Comparison of ENCODE assay signal across 10 mouse cellular contexts in the genomic region with DNA sequence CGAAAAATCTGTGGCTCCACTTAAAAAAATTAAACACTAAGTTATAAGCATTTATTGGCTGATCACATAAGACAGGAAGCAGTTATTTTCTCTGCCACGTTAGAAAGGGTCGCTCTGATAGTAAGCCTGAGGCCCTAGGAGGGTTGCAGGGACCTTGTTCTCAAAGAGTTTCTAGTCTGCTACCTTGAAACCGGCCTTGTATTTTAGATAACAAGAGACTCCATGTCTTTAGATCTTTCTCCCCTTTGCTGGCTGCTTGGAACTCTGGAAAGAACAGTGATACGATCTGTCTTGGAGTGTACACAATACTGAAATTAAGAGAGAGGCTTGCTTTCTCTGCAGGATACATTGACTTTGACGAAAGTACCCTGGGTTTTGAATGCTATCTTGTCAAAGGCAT. TPM values are rescaled to one million over a fixed set of nuclear protein-coding genes. Genes with fewer than 3 reads are reported as not detected.
DNase-seq lines count a peak whose midpoint lies in the region; ATAC-seq and TF ChIP-seq lines count a peak whose summit lies in the region.
"Had no signal": no experiment of that assay in that cellular context is flagged by ENCODE, and none has a peak within 500 bp of the region (broad histone marks: within the 10 kb centered on the region; RNA-seq: fewer than 3 reads in every experiment).

No protein-coding gene starts in this region.

- TF ChIP-seq POLR2A in heart, adult 2 months (IDR thresholded peaks at IDR 0.05; ENCODE audit: insufficient read depth, low read depth, low read length): no peak

- TF ChIP-seq CTCF in heart, adult 2 months (IDR thresholded peaks at IDR 0.05): no peak
- TF ChIP-seq CTCF in E14TG2a.4 (conservative IDR thresholded peaks at IDR 0.05; ENCODE audit: low read length): no peak
- TF ChIP-seq CTCF in forebrain, postnatal 0 days (IDR thresholded peaks at IDR 0.05; ENCODE audit: low read depth): no peak

- TF ChIP-seq EP300 in heart, adult 2 months (IDR thresholded peaks at IDR 0.05; ENCODE audit: insufficient read depth, low read depth, low read length): no peak

- no peak overlapping the region for H3K27ac ChIP-seq in heart, adult 2 months
- H3K27ac ChIP-seq in forebrain, postnatal 0 days (ENCODE audit: low read depth, low read length): no peak overlapping the region
- H3K27ac ChIP-seq in liver, embryonic 16.5 days (ENCODE audit: low read length): peak overlapping the region; percentile 99

- no peak; the same call in 1 of the 2 replicates for ATAC-seq in forebrain, postnatal 0 days
- no peak for ATAC-seq in liver, embryonic 16.5 days (ENCODE audit: low read depth)

- H3K9me3 ChIP-seq in E14TG2a.4 (ENCODE audit: low read length): no peaks in the 10 kb centered on the region
- H3K9me3 ChIP-seq in forebrain, postnatal 0 days (ENCODE audit: low read length): no peaks in the 10 kb centered on the region
- no peaks in the 10 kb centered on the region for H3K9me3 ChIP-seq in liver, embryonic 16.5 days (replicated peaks; ENCODE audit: control insufficient read depth, low read length)

- no peak for DNase-seq in heart, adult 2 months
- no peak for DNase-seq in heart, postnatal 25 days (ENCODE audit: low spot score)
- DNase-seq in forebrain, postnatal 0 days: no peak
- DNase-seq in thymus, postnatal 10 days (ENCODE audit: low spot score in 2 of 2): no peak
- no peak for DNase-seq in Muller cell, postnatal 12 days (ENCODE audit: inconsistent ontology term)
- DNase-seq in spleen, adult 12 weeks (ENCODE audit: low spot score): no peak
- DNase-seq: cerebellum, adult 8-10 months had no signal

- WGBS in heart, adult 2 months: 58% methylated on average over 6 of the region's 6 CpGs
- WGBS in forebrain, postnatal 0 days: 22% methylated on average over 6 of the region's 6 CpGs
- 20% methylated on average over 6 of the region's 6 CpGs for WGBS in liver, embryonic 16.5 days (ENCODE audit: insufficient replicate concordance)

- H3K4me1 ChIP-seq in heart, adult 2 months (ENCODE audit: control insufficient read depth, insufficient read depth, low read length): peaks cover 2% of the 10 kb centered on the region
- peaks cover 26% of the 10 kb centered on the region for H3K4me1 ChIP-seq in E14TG2a.4 (replicated peaks; ENCODE audit: low read depth, low read length)
- H3K4me1 ChIP-seq in forebrain, postnatal 0 days (ENCODE audit: insufficient read depth): peaks cover 13% of the 10 kb centered on the region
- peaks cover 38% of the 10 kb centered on the region for H3K4me1 ChIP-seq in liver, embryonic 16.5 days (ENCODE audit: control insufficient read depth, low read depth, low read length)

- no peaks in the 10 kb centered on the region for H3K27me3 ChIP-seq in heart, adult 2 months (ENCODE audit: control insufficient read depth, insufficient read depth, low read length)
- H3K27me3 ChIP-seq in E14TG2a.4 (ENCODE audit: insufficient read depth, low read length): peaks cover 21% of the 10 kb centered on the region
- no peaks in the 10 kb centered on the region for H3K27me3 ChIP-seq in forebrain, postnatal 0 days (ENCODE audit: insufficient read depth, low read length)
- H3K27me3 ChIP-seq in liver, embryonic 16.5 days (ENCODE audit: control insufficient read depth, insufficient read depth, low read depth, low read length): no peaks in the 10 kb centered on the region

- no peaks in the 10 kb centered on the region for H3K79me2 ChIP-seq in heart, adult 2 months (replicated peaks; ENCODE audit: control insufficient read depth, insufficient read depth, low read length)

- no peaks in the 10 kb centered on the region for H3K36me3 ChIP-seq in heart, adult 2 months (ENCODE audit: control insufficient read depth, insufficient read depth, low read length)
- H3K36me3 ChIP-seq in E14TG2a.4 (ENCODE audit: insufficient read depth, low read length): no peaks in the 10 kb centered on the region
- no peaks in the 10 kb centered on the region for H3K36me3 ChIP-seq in forebrain, postnatal 0 days (ENCODE audit: insufficient read depth)
- peaks cover 7% of the 10 kb centered on the region; the same call in 1 of the 2 replicates for H3K36me3 ChIP-seq in liver, embryonic 16.5 days (ENCODE audit: control insufficient read depth, insufficient read depth)

- peak overlapping the region; percentile 88; the same call in 1 of the 2 replicates for H3K4me3 ChIP-seq in heart, adult 2 months
- H3K4me3 ChIP-seq in E14TG2a.4 (replicated peaks; ENCODE audit: low read length): peak overlapping the region; percentile 86; the same call in 1 of the 2 replicates
- H3K4me3 ChIP-seq in forebrain, postnatal 0 days (ENCODE audit: low read depth, low read length): peak overlapping the region; percentile 92
- H3K4me3 ChIP-seq in liver, embryonic 16.5 days (ENCODE audit: low read depth, low read length): peak overlapping the region; percentile 94

- peak overlapping the region; percentile 90 for H3K4me2 ChIP-seq in forebrain, postnatal 0 days (ENCODE audit: low read depth)
- peak overlapping the region; percentile 78 for H3K4me2 ChIP-seq in liver, embryonic 16.5 days (ENCODE audit: low read depth, low read length)

- intact Hi-C loops in heart, adult 2 months (cut with DNase I): no loop called here
- intact Hi-C loops in heart, postnatal 25 days (cut with DNase I): no loop called here

- no peak overlapping the region for H3K9ac ChIP-seq in heart, adult 2 months (ENCODE audit: low read depth, low read length)
- peak overlapping the region; percentile 83 for H3K9ac ChIP-seq in forebrain, postnatal 0 days
- H3K9ac ChIP-seq in liver, embryonic 16.5 days (ENCODE audit: low read depth, low read length): peak overlapping the region; percentile 97

RNA-seq across cellular contexts. Expression of gene Hebp1, which starts 0.9 kb away (rescaled TPM):
- total RNA-seq in heart, adult 2 months (2021): 10 to 100 TPM; 46.6 to 57.8 TPM
- 11.3 and 14.1 TPM in 2 replicates for polyA plus RNA-seq in heart, adult 2 months (2012; rRNA removed)
- 10 to 100 TPM; 40.0 to 43.4 TPM for total RNA-seq in heart, postnatal 25 days (2021)
- 10.2 and 11.1 TPM in 2 replicates for total RNA-seq in forebrain, postnatal 0 days (2014; rRNA removed)
- 6.7 and 8.5 TPM in 2 replicates for polyA plus RNA-seq in forebrain, postnatal 0 days (2015; fragmentation: Nextera tagmentation; extraction: Ambion mirVana)
- polyA plus RNA-seq in liver, embryonic 16.5 days (2015; fragmentation: Nextera tagmentation; extraction: Ambion mirVana): 133 and 134 TPM in 2 replicates

RNA-seq across cellular contexts. Expression of gene Fam234b, which starts 0.9 kb away (rescaled TPM):
- 1 to 10 TPM; 6.4 to 9.5 TPM for total RNA-seq in heart, adult 2 months (2021)
- 5.8 TPM in 2 replicates for polyA plus RNA-seq in heart, adult 2 months (2012; rRNA removed)
- total RNA-seq in heart, postnatal 25 days (2021): 1 to 10 TPM; 6.5 to 6.7 TPM
- 59.8 and 81.3 TPM in 2 replicates for total RNA-seq in forebrain, postnatal 0 days (2014; rRNA removed)
- 88.3 and 118 TPM in 2 replicates for polyA plus RNA-seq in forebrain, postnatal 0 days (2015; fragmentation: Nextera tagmentation; extraction: Ambion mirVana)
- polyA plus RNA-seq in liver, embryonic 16.5 days (2015; fragmentation: Nextera tagmentation; extraction: Ambion mirVana): 31.7 and 33.8 TPM in 2 replicates

RNA-seq across cellular contexts. Expression of gene Gsg1, which starts 55.4 kb away (rescaled TPM):
- under 1 TPM; 0.34 to 0.68 TPM for total RNA-seq in heart, adult 2 months (2021)
- polyA plus RNA-seq in heart, adult 2 months (2012; rRNA removed): 2.7 and 3.0 TPM in 2 replicates
- under 1 TPM; 0.34 to 0.47 TPM for total RNA-seq in heart, postnatal 25 days (2021)
- total RNA-seq in forebrain, postnatal 0 days (2014; rRNA removed): 0.19 and 0.31 TPM in 2 replicates
- 0.34 and 0.46 TPM in 2 replicates for polyA plus RNA-seq in forebrain, postnatal 0 days (2015; fragmentation: Nextera tagmentation; extraction: Ambion mirVana)
- polyA plus RNA-seq in liver, embryonic 16.5 days (2015; fragmentation: Nextera tagmentation; extraction: Ambion mirVana): 0.13 TPM in 1 of 2 replicates, not detected in the other
- total RNA-seq: megakaryocyte-erythroid progenitor cell, adult 5-6 weeks had no signal
